Mouse (Mus musculus) brain, adult 2 months (tissue): ENCODE results near the gene Cbr1.

Experiments
- DNase-seq: peaks from one replicate; pipeline ENCODE4 v3.0.0; 2011; ENCODE audit warnings: low read depth, low spot score

Cbr1 gene

GRCm38 (mm10) chr16:93605553-93605952, at the start of gene Cbr1:
Gene Cbr1, plus strand, starts transcription at chr16:93605853.
- no peak for DNase-seq

- no peak for DNase-seq
Measured at GRCm38 (mm10) chr16:93557646-93558045, 48.0 kb upstream of the Cbr1 start.

- DNase-seq, result no peak
Measured at GRCm38 (mm10) chr16:93558499-93558898, 47.2 kb upstream of the Cbr1 start.

- DNase-seq, result no peak
Measured at GRCm38 (mm10) chr16:93572383-93572782, 33.3 kb upstream of the Cbr1 start.

GRCm38 (mm10) chr16:93573434-93573833, 32.2 kb upstream of the Cbr1 start:
- DNase-seq, result no peak

- DNase-seq, result no peak
Measured at GRCm38 (mm10) chr16:93574521-93575191, 31.0 kb upstream of the Cbr1 start.

- no peak for DNase-seq
Measured at GRCm38 (mm10) chr16:93575574-93575973, 30.1 kb upstream of the Cbr1 start.

GRCm38 (mm10) chr16:93576412-93577082, 29.1 kb upstream of the Cbr1 start:
- peak; percentile 87 for DNase-seq

GRCm38 (mm10) chr16:93578346-93579005, 27.2 kb upstream of the Cbr1 start:
- no peak for DNase-seq

GRCm38 (mm10) chr16:93581125-93581524, 24.5 kb upstream of the Cbr1 start:
- no peak for DNase-seq

- DNase-seq, result peak; percentile 46
Measured at GRCm38 (mm10) chr16:93584976-93585702, 20.5 kb upstream of the Cbr1 start.

- DNase-seq, result no peak
Measured at GRCm38 (mm10) chr16:93585703-93586205, 19.9 kb upstream of the Cbr1 start.

GRCm38 (mm10) chr16:93586382-93586781, 19.3 kb upstream of the Cbr1 start:
- no peak for DNase-seq

- DNase-seq, result no peak
Measured at GRCm38 (mm10) chr16:93588281-93588680, 17.4 kb upstream of the Cbr1 start.

- DNase-seq, result no peak
Measured at GRCm38 (mm10) chr16:93590915-93591314, 14.7 kb upstream of the Cbr1 start.

GRCm38 (mm10) chr16:93591450-93592430, 13.9 kb upstream of the Cbr1 start:
- no peak for DNase-seq

- no peak for DNase-seq
Measured at GRCm38 (mm10) chr16:93592711-93593110, 12.9 kb upstream of the Cbr1 start.

GRCm38 (mm10) chr16:93593406-93593805, 12.2 kb upstream of the Cbr1 start:
- no peak for DNase-seq

- no peak for DNase-seq
Measured at GRCm38 (mm10) chr16:93594448-93594847, 11.2 kb upstream of the Cbr1 start.

- DNase-seq, result no peak
Measured at GRCm38 (mm10) chr16:93595766-93596165, 9.9 kb upstream of the Cbr1 start.

- no peak for DNase-seq
Measured at GRCm38 (mm10) chr16:93596807-93597206, 8.8 kb upstream of the Cbr1 start.
